Mouse (Mus musculus) frontal cortex, postnatal 10 days (tissue): ENCODE measurements at regions not wholly inside any gene's neighbourhood (a gene's known extent, or its start where the extent isn't known, plus 50 kb on each side); places are given as distances from the start of the nearest gene placed in this dataset.
"Not testable (repeated sequence)": the region's sequence is repeated elsewhere in the genome, so short reads cannot be mapped to it uniquely, and the experiment has no call there.

Experiments used
- DNase-seq, 2 experiments: peaks; one replicate each; pipeline ENCODE4 v3.0.0; 2022; ENCODE audit warnings: low spot score in 2 of 2, mixed read lengths in 1 of 2

GRCm38 (mm10) chr5:14309981-14310380 is 204.7 kb upstream of the Pclo start:
- DNase-seq, result no peak

DNA sequence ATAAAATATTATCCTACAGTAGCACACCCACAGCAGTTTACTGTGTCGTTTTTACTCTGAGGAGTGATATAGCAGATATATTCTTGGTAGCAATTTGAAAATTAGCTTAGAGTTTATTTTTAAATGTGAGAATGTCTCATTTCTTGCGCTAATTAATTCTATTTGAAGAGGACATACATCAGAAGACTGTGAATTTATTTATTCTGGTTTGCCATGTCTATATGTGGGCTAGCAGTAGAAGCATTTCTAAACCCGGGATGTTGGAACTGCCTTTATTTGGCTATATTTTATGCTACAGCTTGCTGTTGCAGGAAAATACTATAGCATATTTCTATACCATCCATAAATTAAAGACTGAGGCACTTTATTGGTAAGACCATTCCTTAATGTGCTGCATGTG is 203.0 kb upstream of the Pclo start:
- DNase-seq, result no peak

DNA sequence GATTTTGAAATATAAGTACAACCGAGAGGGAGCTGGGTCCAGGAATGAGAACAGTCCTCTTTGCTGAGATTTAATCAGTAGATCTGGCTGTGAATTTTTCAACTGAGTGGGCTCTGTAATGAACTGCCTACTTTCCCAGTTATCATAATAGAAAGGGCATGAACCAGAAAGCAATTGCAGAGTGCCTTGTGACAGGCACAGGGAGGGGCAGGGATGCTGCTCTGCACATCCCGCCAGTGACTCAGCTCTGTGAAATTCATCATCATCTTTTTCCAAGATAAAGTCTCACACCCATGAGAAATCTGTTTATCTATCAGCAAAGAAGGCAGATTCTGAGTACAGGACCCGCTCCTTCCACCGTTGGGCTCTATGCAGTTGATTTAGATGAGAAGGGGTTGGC is 194.5 kb upstream of the Pclo start:
- DNase-seq, result no peak

DNA sequence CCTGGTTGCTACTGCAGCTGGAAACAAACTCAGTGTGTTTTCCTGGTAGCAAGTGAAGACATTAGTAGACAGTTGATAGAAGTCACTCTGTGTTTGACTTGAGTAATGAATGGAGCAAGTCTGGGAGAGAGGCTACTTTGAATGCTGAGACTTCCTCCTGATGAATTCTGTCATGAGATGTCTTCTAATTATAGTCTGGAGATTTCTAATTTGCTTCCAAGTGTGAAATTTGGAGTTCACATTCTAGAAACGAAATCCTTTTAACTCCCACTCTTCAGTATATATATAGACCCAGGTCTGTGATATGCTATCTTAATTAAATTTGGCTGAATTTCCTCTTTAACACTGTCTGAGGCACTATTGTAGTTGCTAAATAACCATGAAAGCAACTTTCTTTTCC is 192.7 kb upstream of the Pclo start:
- no peak for DNase-seq

- no peak for DNase-seq
These were observed 154.3 kb upstream of the Pclo start for GRCm38 (mm10) chr5:14360446-14360845.

- peak; percentile 20 to 57 for DNase-seq
These were observed 125.4 kb upstream of the Pclo start for GRCm38 (mm10) chr5:14389184-14389890.

DNA sequence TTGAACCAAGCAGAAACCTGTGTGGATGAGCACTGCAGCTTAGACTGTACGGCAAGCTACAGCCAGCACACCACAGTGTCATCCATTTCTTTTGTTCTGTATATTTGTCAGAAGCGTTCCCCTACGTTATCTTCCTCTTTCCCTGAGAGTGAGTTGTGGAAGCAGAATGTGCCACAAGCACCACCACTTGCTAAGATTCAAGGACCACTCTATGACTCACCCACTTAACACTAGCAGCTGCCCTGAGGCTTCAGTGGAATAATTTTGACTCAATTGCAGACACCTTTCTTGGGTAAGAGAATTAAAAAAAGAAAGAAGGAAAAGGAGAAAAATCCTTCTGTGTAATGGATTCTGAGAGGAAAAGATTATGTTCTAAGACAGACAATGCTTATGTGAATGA is 122.9 kb upstream of the Pclo start:
- no peak for DNase-seq

- DNase-seq, result not testable (repeated sequence)
These were observed 111.3 kb upstream of the Pclo start for GRCm38 (mm10) chr5:14403381-14403780.

- no peak for DNase-seq
These were observed 110.4 kb upstream of the Pclo start for GRCm38 (mm10) chr5:14404344-14404743.

DNA sequence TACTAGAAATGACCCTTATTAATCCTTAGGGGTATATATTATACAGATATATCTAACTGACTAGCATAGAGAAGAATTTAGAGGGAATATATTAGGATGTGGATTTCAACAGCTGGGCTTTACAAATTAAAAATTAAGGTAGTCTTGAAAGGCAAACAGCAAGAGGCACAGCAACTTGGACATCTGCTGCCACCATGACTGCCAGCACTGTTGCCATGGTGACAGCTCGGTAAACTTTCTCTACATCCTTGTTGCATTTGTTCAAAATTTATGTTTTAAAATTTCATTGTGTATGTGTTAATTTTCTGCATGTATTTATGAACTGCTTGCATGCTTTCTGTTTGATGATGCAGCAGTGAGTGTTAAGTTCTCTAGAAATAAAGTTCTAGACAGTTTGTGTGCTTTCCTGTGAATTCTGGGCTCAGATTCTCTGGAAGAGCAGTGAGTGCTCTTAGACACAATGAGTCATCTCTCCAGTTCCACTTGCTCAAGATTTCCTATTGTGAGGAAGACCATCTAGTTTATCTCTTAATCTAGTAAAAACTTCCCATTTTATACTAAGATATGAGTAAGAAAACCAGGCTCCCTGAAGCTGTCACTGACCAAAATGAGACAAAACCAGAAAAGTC is 99.4 kb upstream of the Pclo start:
- no peak for DNase-seq

DNA sequence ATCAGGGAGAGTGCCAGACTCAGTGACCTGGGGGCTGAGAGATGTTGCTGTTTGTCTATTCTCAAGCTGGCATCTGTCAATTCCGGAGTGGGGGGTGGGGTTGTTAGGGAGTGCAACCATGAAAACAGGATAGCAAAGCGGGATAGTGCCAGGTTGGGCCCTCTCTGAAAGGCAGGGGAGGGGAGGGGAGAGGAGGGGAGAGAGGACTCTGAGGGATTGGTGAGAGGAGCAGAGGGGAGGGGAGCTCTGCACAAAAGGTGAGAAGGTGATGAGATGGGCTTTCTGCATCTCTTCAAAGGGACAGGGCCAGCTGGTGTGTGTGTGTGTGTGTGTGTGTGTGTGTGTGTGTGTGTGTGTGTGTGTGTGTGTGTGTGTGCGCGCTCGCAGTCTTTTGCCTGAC is 61.6 kb upstream of the Pclo start:
- no peak for DNase-seq
